Mouse (Mus musculus) kidney, adult 2 months (tissue): Measurements from ENCODE around the gene 2310009B15Rik.

ENCODE experiments used
- CTCF ChIP-seq: fragments of 200-500 bp; conservative IDR thresholded peaks from 2 replicates; pipeline ENCODE4 v1.5.1; 2011; ENCODE audit warnings: low read depth, mild to moderate bottlenecking, control low read depth, low read length, moderate library complexity, mixed read lengths; ENCODE audit not compliant: insufficient read depth, insufficient read length
- POLR2A ChIP-seq: fragments of 200-500 bp; IDR thresholded peaks from one replicate; pipeline ENCODE4 v1.6.1; 2011; ENCODE audit warnings: low read depth, low read length, control low read depth

GRCm38 (mm10) chr1:138850823-138851222, 5.8 kb downstream of the 2310009B15Rik start:
- no peak for TF ChIP-seq POLR2A
- TF ChIP-seq CTCF: no peak
